Mouse (Mus musculus) ovary, adult 2 months (tissue): ENCODE data around the gene Zfp937. TPM values are rescaled to one million over a fixed set of nuclear protein-coding genes. Genes with fewer than 3 reads are reported as not detected.

ENCODE experiments used
- polyA plus RNA-seq: library from polyadenylated mRNA; depleted of rRNA; stranded (reverse); fragments of >200 nt; gene quantifications from 2 replicates; pipeline ENCODE4 v1.2.3, GENCODE M21; 2012; rRNA removed

Zfp937 gene
- 0.31 and 0.35 TPM in 2 replicates for polyA plus RNA-seq

GRCm38 (mm10) chr2:150217600-150218362 lies at the start of gene Zfp937:
Gene Zfp937 (plus strand): TSS chr2:150218073.

GRCm38 (mm10) chr2:150179579-150179978 lies 38.3 kb upstream of the Zfp937 start, which contains the start of gene Gm10770:
Gene Gm10770 (minus strand): TSS chr2:150179679.

GRCm38 (mm10) chr2:150181570-150181999 lies 36.3 kb upstream of the Zfp937 start, which contains the start of gene Gm14139:
Gene Gm14139 (plus strand): TSS chr2:150181755.

GRCm38 (mm10) chr2:150255491-150255890 lies 37.6 kb downstream of the Zfp937 start, which contains the start of gene Gm21994:
Gene Gm21994 (minus strand): TSS chr2:150255591.

GRCm38 (mm10) chr2:150257291-150257690 lies 39.4 kb downstream of the Zfp937 start, which contains the start of gene Gm14124:
Gene Gm14124 (plus strand): TSS chr2:150257517.

Other genes with a start within 250 kb of the Zfp937 start
- 0.56 and 1.1 TPM in 2 replicates for gene Zfp120, start 81.4 kb upstream of the Zfp937 start, polyA plus RNA-seq
- not detected in 2 replicates for gene Gm10770, start 38.4 kb upstream of the Zfp937 start, polyA plus RNA-seq
- gene Gm14139, start 36.3 kb upstream of the Zfp937 start, polyA plus RNA-seq, result not detected in 2 replicates
- gene Gm21994, start 37.5 kb downstream of the Zfp937 start, polyA plus RNA-seq, result 0.14 TPM in 1 of 2 replicates, not detected in the other
- not detected in 2 replicates for gene Gm14124, start 39.4 kb downstream of the Zfp937 start, polyA plus RNA-seq
- gene Gm10130, start 105.6 kb downstream of the Zfp937 start, polyA plus RNA-seq, result not detected in 2 replicates
- gene 3300002I08Rik, start 144.7 kb downstream of the Zfp937 start, polyA plus RNA-seq, result 1.5 TPM in 2 replicates
- 0.06 and 0.11 TPM in 2 replicates for gene Zfp442, start 233.4 kb downstream of the Zfp937 start, polyA plus RNA-seq